Comparison of ENCODE assay signal across 10 mouse cellular contexts in the genomic region with DNA sequence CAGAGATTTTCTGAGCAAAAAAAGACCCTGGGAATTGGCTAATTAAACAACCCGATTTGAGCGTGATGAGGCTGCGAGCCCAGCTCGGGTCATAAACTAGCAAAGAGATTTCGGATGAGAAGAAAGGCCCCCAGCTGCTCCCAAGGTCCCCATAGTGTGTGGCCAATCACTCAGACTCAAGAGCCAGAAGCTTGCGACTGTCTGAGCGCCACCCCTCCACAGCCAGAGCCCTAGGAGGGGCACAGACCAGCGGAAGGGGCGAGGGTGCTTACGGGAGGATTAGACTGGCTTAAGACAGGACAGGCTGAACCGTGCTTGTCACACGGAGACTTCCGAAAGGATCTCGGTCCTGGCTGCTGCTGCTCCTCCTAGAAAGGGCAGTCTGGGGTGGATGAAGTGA. TPM values are rescaled to one million over a fixed set of nuclear protein-coding genes. Genes with fewer than 3 reads are reported as not detected.
DNase-seq lines count a peak whose midpoint lies in the region; ATAC-seq and TF ChIP-seq lines count a peak whose summit lies in the region.
"Had no signal": no experiment of that assay in that cellular context is flagged by ENCODE, and none has a peak within 500 bp of the region (broad histone marks: within the 10 kb centered on the region; RNA-seq: fewer than 3 reads in every experiment).

No protein-coding gene starts in this region.

- no peak for TF ChIP-seq EP300 in heart, postnatal 0 days (IDR thresholded peaks at IDR 0.05; ENCODE audit: low read depth)

- H3K4me1 ChIP-seq in heart, postnatal 0 days (ENCODE audit: control insufficient read depth, insufficient read depth): no peaks in the 10 kb centered on the region
- H3K4me1 ChIP-seq in embryonic facial prominence, embryonic 11.5 days (ENCODE audit: control insufficient read depth, insufficient read depth, low read length): no peaks in the 10 kb centered on the region
- no peaks in the 10 kb centered on the region for H3K4me1 ChIP-seq in hindbrain, postnatal 0 days (ENCODE audit: insufficient read depth, low read length)
- peaks cover 14% of the 10 kb centered on the region for H3K4me1 ChIP-seq in neural tube, embryonic 12.5 days

- 13% methylated on average over 14 of the region's 14 CpGs for WGBS in heart, postnatal 0 days
- 10% methylated on average over 14 of the region's 14 CpGs for WGBS in embryonic facial prominence, embryonic 11.5 days
- WGBS in hindbrain, postnatal 0 days: 10% methylated on average over 14 of the region's 14 CpGs
- WGBS in neural tube, embryonic 12.5 days: 2% methylated on average over 14 of the region's 14 CpGs

- H3K4me3 ChIP-seq in heart, postnatal 0 days (ENCODE audit: low read depth, low read length): no peak overlapping the region
- H3K4me3 ChIP-seq in embryonic facial prominence, embryonic 11.5 days (ENCODE audit: low read depth, low read length): no peak overlapping the region
- H3K4me3 ChIP-seq in hindbrain, postnatal 0 days (ENCODE audit: low read length): no peak overlapping the region
- no peak overlapping the region for H3K4me3 ChIP-seq in neural tube, embryonic 12.5 days

- H3K9me3 ChIP-seq in heart, postnatal 0 days (replicated peaks; ENCODE audit: control insufficient read depth, low read length): no peaks in the 10 kb centered on the region
- no peaks in the 10 kb centered on the region for H3K9me3 ChIP-seq in embryonic facial prominence, embryonic 11.5 days (replicated peaks; ENCODE audit: control insufficient read depth, low read length)
- H3K9me3 ChIP-seq in hindbrain, postnatal 0 days (ENCODE audit: low read length): no peaks in the 10 kb centered on the region
- H3K9me3 ChIP-seq in neural tube, embryonic 12.5 days: no peaks in the 10 kb centered on the region

- H3K9ac ChIP-seq in heart, postnatal 0 days (replicated peaks; ENCODE audit: low read depth, low read length): no peak overlapping the region
- no peak overlapping the region for H3K9ac ChIP-seq in embryonic facial prominence, embryonic 11.5 days (replicated peaks; ENCODE audit: low read length)
- no peak overlapping the region for H3K9ac ChIP-seq in hindbrain, postnatal 0 days (replicated peaks; ENCODE audit: low read length)
- 0 out of 2 replicates have a peak overlapping the region, but pooled peaks have one; percentile 30 for H3K9ac ChIP-seq in neural tube, embryonic 12.5 days

- TF ChIP-seq CTCF in heart, postnatal 0 days (IDR thresholded peaks at IDR 0.05; ENCODE audit: low read depth): no peak
- no peak for TF ChIP-seq CTCF in hindbrain, postnatal 0 days (IDR thresholded peaks at IDR 0.05; ENCODE audit: low read depth)

- no peak overlapping the region for H3K27ac ChIP-seq in heart, postnatal 0 days (ENCODE audit: low read depth)
- H3K27ac ChIP-seq in embryonic facial prominence, embryonic 11.5 days (replicated peaks; ENCODE audit: low read depth, low read length): no peak overlapping the region
- H3K27ac ChIP-seq in hindbrain, postnatal 0 days: no peak overlapping the region
- no peak overlapping the region for H3K27ac ChIP-seq in neural tube, embryonic 12.5 days

- no peak for DNase-seq in heart, postnatal 0 days (ENCODE audit: low spot score)
- DNase-seq in heart, postnatal 14 days: no peak
- DNase-seq in embryonic facial prominence, embryonic 11.5 days (ENCODE audit: low spot score): peak; percentile 19
- peak; percentile 9 for DNase-seq in hindbrain, postnatal 0 days (ENCODE audit: low spot score)
- DNase-seq in layer of hippocampus, adult 18-20 months (ENCODE audit: low spot score in 2 of 2): no peak
- no peak for DNase-seq in left cerebral cortex, adult 11 months (ENCODE audit: low spot score)
- DNase-seq in layer of hippocampus, adult 8-10 months (ENCODE audit: low spot score in 2 of 2): no peak
- DNase-seq: cerebellum, adult 8-10 months; kidney, postnatal 25 days had no signal

- no peaks in the 10 kb centered on the region for H3K36me3 ChIP-seq in heart, postnatal 0 days (replicated peaks; ENCODE audit: control insufficient read depth, insufficient read depth, low read length)
- no peaks in the 10 kb centered on the region for H3K36me3 ChIP-seq in embryonic facial prominence, embryonic 11.5 days (replicated peaks; ENCODE audit: control insufficient read depth, insufficient read depth, low read depth, low read length)
- H3K36me3 ChIP-seq in hindbrain, postnatal 0 days (ENCODE audit: insufficient read depth, low read length): no peaks in the 10 kb centered on the region
- H3K36me3 ChIP-seq in neural tube, embryonic 12.5 days: no peaks in the 10 kb centered on the region

- 0 out of 2 replicates have a peak, but pooled peaks cover 11% of the 10 kb centered on the region for H3K27me3 ChIP-seq in heart, postnatal 0 days (ENCODE audit: control insufficient read depth, insufficient read depth, low read length)
- H3K27me3 ChIP-seq in embryonic facial prominence, embryonic 11.5 days (ENCODE audit: control insufficient read depth, insufficient read depth, low read length): no peaks in the 10 kb centered on the region
- H3K27me3 ChIP-seq in hindbrain, postnatal 0 days (ENCODE audit: insufficient read depth, low read length): no peaks in the 10 kb centered on the region
- no peaks in the 10 kb centered on the region for H3K27me3 ChIP-seq in neural tube, embryonic 12.5 days (replicated peaks)

- ATAC-seq in heart, postnatal 0 days (ENCODE audit: insufficient read depth, low read depth): no peak
- no peak for ATAC-seq in embryonic facial prominence, embryonic 11.5 days (replicated peaks; ENCODE audit: insufficient number of reproducible peaks, low FRiP score, low TSS enrichment, low read depth)
- no peak for ATAC-seq in hindbrain, postnatal 0 days
- ATAC-seq in neural tube, embryonic 12.5 days (ENCODE audit: low FRiP score, low read depth): peak; percentile 75

- intact Hi-C loops in heart, postnatal 14 days (cut with DNase I): no loop called here

- peak overlapping the region; percentile 18; the same call in 1 of the 2 replicates for H3K4me2 ChIP-seq in heart, postnatal 0 days (ENCODE audit: low read depth, low read length)
- H3K4me2 ChIP-seq in embryonic facial prominence, embryonic 11.5 days (ENCODE audit: low read depth, low read length): no peak overlapping the region
- peak overlapping the region; percentile 34; the same call in 1 of the 2 replicates for H3K4me2 ChIP-seq in hindbrain, postnatal 0 days (ENCODE audit: low read depth, low read length)
- H3K4me2 ChIP-seq in neural tube, embryonic 12.5 days (replicated peaks): peak overlapping the region; percentile 51

RNA-seq across cellular contexts. Expression of a gene that starts 42.2 kb away (rescaled TPM):
- 0.43 TPM in 1 of 2 replicates, not detected in the other for total RNA-seq in heart, postnatal 0 days (2014; rRNA removed; ENCODE audit: low replicate concordance)
- 0.77 and 0.87 TPM in 2 replicates for polyA plus RNA-seq in heart, postnatal 0 days (2015; fragmentation: Nextera tagmentation; extraction: Ambion mirVana)
- 1 to 10 TPM; 1.6 to 2.7 TPM for total RNA-seq in heart, postnatal 14 days (2021)
- 12.3 and 13.3 TPM in 2 replicates for polyA plus RNA-seq in embryonic facial prominence, embryonic 11.5 days (2014; fragmentation: Nextera tagmentation; extraction: Ambion mirVana)
- total RNA-seq in hindbrain, postnatal 0 days (2014; rRNA removed): 0.31 and 0.32 TPM in 2 replicates
- 0.10 and 0.16 TPM in 2 replicates for polyA plus RNA-seq in hindbrain, postnatal 0 days (2015; fragmentation: Nextera tagmentation; extraction: Ambion mirVana)
- 2.6 and 3.5 TPM in 2 replicates for polyA plus RNA-seq in neural tube, embryonic 12.5 days (2016; fragmentation: Nextera tagmentation; extraction: Ambion mirVana)
- total RNA-seq in layer of hippocampus, adult 18-20 months (2021): 1 to 10 TPM in 1 of 2 experiments, under 1 TPM in 1; 0.96 to 1.2 TPM
- 1 to 10 TPM in 1 of 4 experiments, under 1 TPM in 3; 0.54 to 1.3 (median 0.67) TPM for total RNA-seq in layer of hippocampus, adult 8-10 months (2022)

Comparison
In these comparisons a context has a peak if more than half of its experiments do, and no peak if none do; other contexts are left out.
1. DNase-seq: peak in embryonic facial prominence, embryonic 11.5 days (single experiment) and hindbrain, postnatal 0 days (single experiment); none in heart, postnatal 0 days (single experiment), heart, postnatal 14 days (0 of 2), layer of hippocampus, adult 18-20 months (0 of 2), left cerebral cortex, adult 11 months (single experiment) and layer of hippocampus, adult 8-10 months (0 of 2).